Mouse (Mus musculus) mammary gland, adult 2 months (tissue): ENCODE measurements around the gene Dph7. TPM values are rescaled to one million over a fixed set of nuclear protein-coding genes. Genes with fewer than 3 reads are reported as not detected.

Source experiments
- polyA plus RNA-seq: library from polyadenylated mRNA; depleted of rRNA; stranded (reverse); fragments of >200 nt; gene quantifications from 2 replicates; pipeline ENCODE4 v1.2.3, GENCODE M21; 2012; ENCODE audit warnings: low replicate concordance; rRNA removed

Gene Dph7
- polyA plus RNA-seq: 15.6 and 19.0 TPM in 2 replicates

GRCm38 (mm10) chr2:24962304-24963000, at the start of gene Dph7:
TSS of gene Dph7 (plus strand) at chr2:24962400.

GRCm38 (mm10) chr2:24918930-24919838, 43.0 kb upstream of the Dph7 start, which contains the start of gene Ehmt1:
TSS of gene Ehmt1 (minus strand) at chr2:24919614.

GRCm38 (mm10) chr2:24935057-24935796, 27.0 kb upstream of the Dph7 start, which contains the start of gene Arrdc1:
TSS of gene Arrdc1 (minus strand) at chr2:24935252.

GRCm38 (mm10) chr2:24949421-24950188, 12.6 kb upstream of the Dph7 start, which contains the start of gene Zmynd19:
TSS of gene Zmynd19 (plus strand) at chr2:24949792.

GRCm38 (mm10) chr2:24974906-24975703, 12.9 kb downstream of the Dph7 start, which contains the start of gene Mrpl41:
TSS of gene Mrpl41 (minus strand) at chr2:24975098.

GRCm38 (mm10) chr2:24975704-24976297, 13.6 kb downstream of the Dph7 start, which contains the start of gene Pnpla7:
TSS of gene Pnpla7 (plus strand) at chr2:24976033.

Other genes with a start within 250 kb of the Dph7 start
- gene Cacna1b, start 199.2 kb upstream of the Dph7 start, polyA plus RNA-seq: 4.3 and 7.0 TPM in 2 replicates
- gene Ehmt1, start 42.8 kb upstream of the Dph7 start, polyA plus RNA-seq: 55.1 and 81.6 TPM in 2 replicates
- gene Arrdc1, start 27.1 kb upstream of the Dph7 start, polyA plus RNA-seq: 208 and 219 TPM in 2 replicates
- gene Zmynd19, start 12.6 kb upstream of the Dph7 start, polyA plus RNA-seq: 4.2 and 5.6 TPM in 2 replicates
- 26.2 and 28.3 TPM in 2 replicates for gene Mrpl41, start 12.7 kb downstream of the Dph7 start, polyA plus RNA-seq
- 23.6 and 35.9 TPM in 2 replicates for gene Pnpla7, start 13.6 kb downstream of the Dph7 start, polyA plus RNA-seq
- 113 and 165 TPM in 2 replicates for gene Nsmf, start 92.0 kb downstream of the Dph7 start, polyA plus RNA-seq
- 0.11 and 0.26 TPM in 2 replicates for gene Entpd8, start 117.9 kb downstream of the Dph7 start, polyA plus RNA-seq
- 0.07 and 0.16 TPM in 2 replicates for gene Noxa1, start 132.7 kb downstream of the Dph7 start, polyA plus RNA-seq
- gene Nrarp, start 218.4 kb downstream of the Dph7 start, polyA plus RNA-seq: 15.2 and 32.0 TPM in 2 replicates
- 34.9 and 70.8 TPM in 2 replicates for gene Tor4a, start 234.5 kb downstream of the Dph7 start, polyA plus RNA-seq
- gene Nelfb, start 249.1 kb downstream of the Dph7 start, polyA plus RNA-seq: 51.7 and 97.1 TPM in 2 replicates